Mouse (Mus musculus): ENCODE measurements at regions not wholly inside any gene's neighbourhood (a gene's known extent, or its start where the extent isn't known, plus 50 kb on each side); places are given as distances from the start of the nearest gene placed in this dataset.

DNA sequence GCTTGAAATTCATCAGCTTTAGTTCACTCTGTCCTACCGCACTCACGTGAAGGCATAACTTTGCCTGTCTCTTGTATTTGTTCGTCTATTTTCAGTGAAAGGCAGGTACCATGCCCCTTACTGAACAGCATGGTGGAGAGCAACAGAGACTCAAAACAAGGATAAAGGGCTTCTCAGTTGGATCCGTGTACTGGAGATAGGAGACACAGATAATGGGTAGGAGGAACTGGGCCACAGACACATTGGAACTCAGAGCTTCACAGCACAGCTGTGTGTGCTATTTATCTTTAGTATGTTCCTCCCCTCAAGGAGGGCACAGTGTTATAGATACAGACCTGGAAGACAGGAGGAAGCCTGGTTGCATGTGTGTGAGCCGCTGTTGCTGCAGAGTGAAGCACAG is 176.4 kb downstream of the Pten start:
- TF ChIP-seq POLR2A (IDR thresholded peaks at IDR 0.05; ENCODE audit: insufficient read depth, low read depth, low read length) (no peak), EP300 (IDR thresholded peaks at IDR 0.05; ENCODE audit: insufficient read depth, low read depth, low read length) (no peak), CTCF (IDR thresholded peaks at IDR 0.05) (no peak)
